Mouse (Mus musculus): ENCODE measurements around the gene Cmss1. TPM values are rescaled to one million over a fixed set of nuclear protein-coding genes. Genes with fewer than 3 reads are reported as not detected.
"Not testable (repeated sequence)": the region's sequence is repeated elsewhere in the genome, so short reads cannot be mapped to it uniquely, and the experiment has no call there.

The Cmss1 gene
- polyA plus RNA-seq, 1 experiment from 2014 or later = 38.6 TPM

GRCm38 (mm10) chr16:57401702-57402101 lies 205.0 kb downstream of the Cmss1 start:
- H3K9me3 ChIP-seq (ENCODE audit: control insufficient read depth, low read length) = no peaks in the 10 kb centered on the region
- no peak for ATAC-seq
- no peaks in the 10 kb centered on the region for H3K36me3 ChIP-seq (ENCODE audit: control insufficient read depth, insufficient read depth)
- H3K4me2 ChIP-seq (ENCODE audit: low read length) = no peak overlapping the region
- H3K27me3 ChIP-seq (replicated peaks; ENCODE audit: control insufficient read depth, insufficient read depth, low read length) = no peaks in the 10 kb centered on the region
- H3K4me3 ChIP-seq (replicated peaks; ENCODE audit: low read length) = no peak overlapping the region
- no peaks in the 10 kb centered on the region for H3K4me1 ChIP-seq (replicated peaks; ENCODE audit: control insufficient read depth, insufficient read depth, low read length)
- no peak overlapping the region for H3K9ac ChIP-seq (replicated peaks; ENCODE audit: low read depth, low read length)
- WGBS = 48% methylated on average over 6 of the region's 6 CpGs
- no peak overlapping the region for H3K27ac ChIP-seq (ENCODE audit: low read length)

GRCm38 (mm10) chr16:57399566-57399965 lies 207.1 kb downstream of the Cmss1 start:
- ATAC-seq = no peak

GRCm38 (mm10) chr16:57398387-57399214 lies 208.1 kb downstream of the Cmss1 start:
- Histone ChIP-seq H3K4me1 (replicated peaks; ENCODE audit: control insufficient read depth, insufficient read depth, low read length) (no peaks in the 10 kb centered on the region), H3K36me3 (ENCODE audit: control insufficient read depth, insufficient read depth) (no peaks in the 10 kb centered on the region), H3K9me3 (ENCODE audit: control insufficient read depth, low read length) (no peaks in the 10 kb centered on the region), H3K27ac (ENCODE audit: low read length) (no peak overlapping the region), H3K4me2 (ENCODE audit: low read length) (no peak overlapping the region), H3K27me3 (replicated peaks; ENCODE audit: control insufficient read depth, insufficient read depth, low read length) (no peaks in the 10 kb centered on the region), H3K4me3 (replicated peaks; ENCODE audit: low read length) (no peak overlapping the region), H3K9ac (replicated peaks; ENCODE audit: low read depth, low read length) (no peak overlapping the region)
- WGBS = 50% methylated on average over 18 of the region's 18 CpGs
- peak; percentile 71 for ATAC-seq

More at GRCm38 (mm10) chr16:57399566-57399965, 207.1 kb downstream of the Cmss1 start:
- Histone ChIP-seq H3K27ac (ENCODE audit: low read length) (no peak overlapping the region), H3K4me1 (replicated peaks; ENCODE audit: control insufficient read depth, insufficient read depth, low read length) (no peaks in the 10 kb centered on the region), H3K4me2 (ENCODE audit: low read length) (no peak overlapping the region), H3K9me3 (ENCODE audit: control insufficient read depth, low read length) (no peaks in the 10 kb centered on the region), H3K36me3 (ENCODE audit: control insufficient read depth, insufficient read depth) (no peaks in the 10 kb centered on the region), H3K4me3 (replicated peaks; ENCODE audit: low read length) (no peak overlapping the region), H3K9ac (replicated peaks; ENCODE audit: low read depth, low read length) (no peak overlapping the region), H3K27me3 (replicated peaks; ENCODE audit: control insufficient read depth, insufficient read depth, low read length) (no peaks in the 10 kb centered on the region)
- 91% methylated on average over 10 of the region's 10 CpGs for WGBS

- no peak overlapping the region for H3K4me3 ChIP-seq (replicated peaks; ENCODE audit: low read length)
- no peaks in the 10 kb centered on the region for H3K9me3 ChIP-seq (ENCODE audit: control insufficient read depth, low read length)
- H3K27me3 ChIP-seq (replicated peaks; ENCODE audit: control insufficient read depth, insufficient read depth, low read length) = no peaks in the 10 kb centered on the region
- ATAC-seq = no peak; the same call in 1 of the 2 replicates
- H3K27ac ChIP-seq (ENCODE audit: low read length) = no peak overlapping the region
- WGBS = 77% methylated on average over 6 of the region's 6 CpGs
- no peak overlapping the region for H3K9ac ChIP-seq (replicated peaks; ENCODE audit: low read depth, low read length)
- no peak overlapping the region for H3K4me2 ChIP-seq (ENCODE audit: low read length)
- no peaks in the 10 kb centered on the region for H3K36me3 ChIP-seq (ENCODE audit: control insufficient read depth, insufficient read depth)
- H3K4me1 ChIP-seq (replicated peaks; ENCODE audit: control insufficient read depth, insufficient read depth, low read length) = no peaks in the 10 kb centered on the region
Measured at GRCm38 (mm10) chr16:57397845-57398244, 208.8 kb downstream of the Cmss1 start.

GRCm38 (mm10) chr16:57396249-57396648 lies 210.4 kb downstream of the Cmss1 start:
- 81% methylated on average over 6 of the region's 6 CpGs for WGBS
- Histone ChIP-seq H3K9ac (replicated peaks; ENCODE audit: low read depth, low read length) (no peak overlapping the region), H3K4me2 (ENCODE audit: low read length) (no peak overlapping the region), H3K4me1 (replicated peaks; ENCODE audit: control insufficient read depth, insufficient read depth, low read length) (no peaks in the 10 kb centered on the region), H3K27ac (ENCODE audit: low read length) (no peak overlapping the region), H3K9me3 (ENCODE audit: control insufficient read depth, low read length) (no peaks in the 10 kb centered on the region), H3K4me3 (replicated peaks; ENCODE audit: low read length) (no peak overlapping the region), H3K27me3 (replicated peaks; ENCODE audit: control insufficient read depth, insufficient read depth, low read length) (no peaks in the 10 kb centered on the region), H3K36me3 (ENCODE audit: control insufficient read depth, insufficient read depth) (no peaks in the 10 kb centered on the region)
- ATAC-seq = no peak

- Histone ChIP-seq H3K27me3 (replicated peaks; ENCODE audit: control insufficient read depth, insufficient read depth, low read length) (no peaks in the 10 kb centered on the region), H3K4me1 (replicated peaks; ENCODE audit: control insufficient read depth, insufficient read depth, low read length) (no peaks in the 10 kb centered on the region), H3K9ac (replicated peaks; ENCODE audit: low read depth, low read length) (no peak overlapping the region), H3K4me3 (replicated peaks; ENCODE audit: low read length) (no peak overlapping the region), H3K4me2 (ENCODE audit: low read length) (no peak overlapping the region), H3K36me3 (ENCODE audit: control insufficient read depth, insufficient read depth) (no peaks in the 10 kb centered on the region), H3K27ac (ENCODE audit: low read length) (no peak overlapping the region), H3K9me3 (ENCODE audit: control insufficient read depth, low read length) (no peaks in the 10 kb centered on the region)
- ATAC-seq = no peak
- WGBS = 68% methylated on average over 11 of the region's 11 CpGs
Measured at GRCm38 (mm10) chr16:57393161-57393560, 213.5 kb downstream of the Cmss1 start.

GRCm38 (mm10) chr16:57392461-57392860 lies 214.2 kb downstream of the Cmss1 start:
- no peaks in the 10 kb centered on the region for H3K36me3 ChIP-seq (ENCODE audit: control insufficient read depth, insufficient read depth)
- no peaks in the 10 kb centered on the region for H3K4me1 ChIP-seq (replicated peaks; ENCODE audit: control insufficient read depth, insufficient read depth, low read length)
- 83% methylated on average over 2 of the region's 2 CpGs for WGBS
- no peak overlapping the region for H3K27ac ChIP-seq (ENCODE audit: low read length)
- H3K4me2 ChIP-seq (ENCODE audit: low read length) = no peak overlapping the region
- no peak overlapping the region for H3K4me3 ChIP-seq (replicated peaks; ENCODE audit: low read length)
- ATAC-seq = no peak
- H3K9me3 ChIP-seq (ENCODE audit: control insufficient read depth, low read length) = no peaks in the 10 kb centered on the region
- no peaks in the 10 kb centered on the region for H3K27me3 ChIP-seq (replicated peaks; ENCODE audit: control insufficient read depth, insufficient read depth, low read length)
- no peak overlapping the region for H3K9ac ChIP-seq (replicated peaks; ENCODE audit: low read depth, low read length)

- ATAC-seq; H3K9ac ChIP-seq (replicated peaks; ENCODE audit: low read depth, low read length); H3K4me2 ChIP-seq (ENCODE audit: low read length); H3K9me3 ChIP-seq (ENCODE audit: control insufficient read depth, low read length); H3K4me3 ChIP-seq (replicated peaks; ENCODE audit: low read length); H3K27ac ChIP-seq (ENCODE audit: low read length); H3K4me1 ChIP-seq (replicated peaks; ENCODE audit: control insufficient read depth, insufficient read depth, low read length); H3K36me3 ChIP-seq (ENCODE audit: control insufficient read depth, insufficient read depth); H3K27me3 ChIP-seq (replicated peaks; ENCODE audit: control insufficient read depth, insufficient read depth, low read length): not testable (repeated sequence)
- 25% methylated on average over 21 of the region's 39 CpGs for WGBS
Measured at GRCm38 (mm10) chr16:57391171-57391570, 215.5 kb downstream of the Cmss1 start.

- no peak for ATAC-seq
Measured at GRCm38 (mm10) chr16:57389566-57390251, 217.0 kb downstream of the Cmss1 start.

More at GRCm38 (mm10) chr16:57389566-57390251, 217.0 kb downstream of the Cmss1 start:
- Histone ChIP-seq H3K4me1 (replicated peaks; ENCODE audit: control insufficient read depth, insufficient read depth, low read length) (no peaks in the 10 kb centered on the region), H3K27ac (ENCODE audit: low read length) (no peak overlapping the region), H3K27me3 (replicated peaks; ENCODE audit: control insufficient read depth, insufficient read depth, low read length) (no peaks in the 10 kb centered on the region), H3K4me3 (replicated peaks; ENCODE audit: low read length) (no peak overlapping the region), H3K36me3 (ENCODE audit: control insufficient read depth, insufficient read depth) (no peaks in the 10 kb centered on the region), H3K9me3 (ENCODE audit: control insufficient read depth, low read length) (no peaks in the 10 kb centered on the region), H3K4me2 (ENCODE audit: low read length) (no peak overlapping the region), H3K9ac (replicated peaks; ENCODE audit: low read depth, low read length) (no peak overlapping the region)
- WGBS = 82% methylated on average over 15 of the region's 15 CpGs

Data from forebrain, embryonic 16.5 days (tissue).